Mouse (Mus musculus) MEL (cell line): ENCODE measurements around the gene Krtap1-5. TPM values are rescaled to one million over a fixed set of nuclear protein-coding genes. Genes with fewer than 3 reads are reported as not detected.

Experiments used
- DNase-seq: peaks from one replicate; pipeline ENCODE4 v3.0.0; 2011; ENCODE audit warnings: low read depth, low spot score
- H3K27ac ChIP-seq: 2 replicates; pipeline ENCODE4 v1.5.1; 2012; ENCODE audit warnings: low read depth, mild to moderate bottlenecking, control low read depth, low read length, moderate library complexity; ENCODE audit not compliant: control insufficient read depth
- H3K27me3 ChIP-seq, 2 experiments: fragments of 150-350 bp in 1 of 2; sonication (generic) in 1 of 2; 2 replicates each; pipeline ENCODE4 v1.6.1; 2012; ENCODE audit warnings: low read length in 2 of 2, mild to moderate bottlenecking in 2 of 2, improper control_type of control experiment in 1 of 2, moderate library complexity in 1 of 2; ENCODE audit not compliant: insufficient read depth in 2 of 2, control insufficient read depth in 1 of 2
- H3K36me3 ChIP-seq, 2 experiments: 2 replicates each; pipeline ENCODE4 v1.6.1; 2012 to 2014; ENCODE audit warnings: low read length in 2 of 2, improper control_type of control experiment in 1 of 2, inconsistent platforms in 1 of 2, mild to moderate bottlenecking in 1 of 2; ENCODE audit not compliant: insufficient read depth in 2 of 2, control insufficient read depth in 1 of 2
- H3K4me1 ChIP-seq, 2 experiments: fragments of 150-350 bp in 1 of 2; sonication (generic) in 1 of 2; 2 replicates each; pipeline ENCODE4 v1.6.1; 2012; ENCODE audit warnings: low read length in 2 of 2, improper control_type of control experiment in 1 of 2, mild to moderate bottlenecking in 1 of 2; ENCODE audit not compliant: insufficient read depth in 2 of 2, control insufficient read depth in 1 of 2
- H3K4me3 ChIP-seq, 2 experiments: fragments of 150-350 bp in 1 of 2; sonication (generic) in 1 of 2; 2 replicates each; pipeline ENCODE4 v1.5.1; 2012; ENCODE audit warnings: low read depth in 2 of 2, low read length in 2 of 2, mild to moderate bottlenecking in 2 of 2, moderate library complexity in 2 of 2, control low read depth in 1 of 2, improper control_type of control experiment in 1 of 2; ENCODE audit not compliant: control insufficient read depth in 1 of 2, insufficient read depth in 1 of 2
- H3K79me2 ChIP-seq: 2 replicates; pipeline ENCODE4 v1.6.1; 2012; ENCODE audit warnings: mild to moderate bottlenecking, low read length, moderate library complexity; ENCODE audit not compliant: control insufficient read depth, poor library complexity, insufficient read depth
- H3K9ac ChIP-seq: 2 replicates; pipeline ENCODE4 v1.6.1; 2012; ENCODE audit warnings: low read depth, mild to moderate bottlenecking, control low read depth, low read length, moderate library complexity; ENCODE audit not compliant: control insufficient read depth, poor library complexity, severe bottlenecking
- H3K9me3 ChIP-seq: fragments of 150-350 bp; sonication (generic); replicated peaks from 2 replicates; pipeline ENCODE4 v1.6.1; 2012; ENCODE audit warnings: mild to moderate bottlenecking, low read length, improper control_type of control experiment, moderate library complexity; ENCODE audit not compliant: insufficient read depth
- BHLHE40 ChIP-seq: IDR thresholded peaks from 2 replicates; pipeline ENCODE4 v1.6.1; 2012; ENCODE audit warnings: low read depth, mild to moderate bottlenecking, inconsistent platforms, low read length, improper control_type of control experiment, borderline replicate concordance
- ETS1 ChIP-seq: IDR thresholded peaks from 2 replicates; pipeline ENCODE4 v1.6.1; 2012; ENCODE audit warnings: low read depth, mild to moderate bottlenecking, inconsistent platforms, low read length, improper control_type of control experiment, moderate library complexity
- GATA1 ChIP-seq: IDR thresholded peaks from 2 replicates; pipeline ENCODE4 v1.6.1; 2011; ENCODE audit warnings: low read depth, low read length, improper control_type of control experiment
- KAT2A ChIP-seq: conservative IDR thresholded peaks from 2 replicates; pipeline ENCODE4 v1.6.1; 2012; ENCODE audit warnings: low read depth, low read length, improper control_type of control experiment, inconsistent platforms
- MAFK ChIP-seq: IDR thresholded peaks from 2 replicates; pipeline ENCODE4 v1.6.1; 2011; ENCODE audit warnings: low read depth, mild to moderate bottlenecking, low read length, improper control_type of control experiment, borderline replicate concordance
- MYB ChIP-seq: IDR thresholded peaks from 2 replicates; pipeline ENCODE4 v1.6.1; 2011; ENCODE audit warnings: mild to moderate bottlenecking, low read depth, low read length, improper control_type of control experiment
- MYC ChIP-seq: IDR thresholded peaks from 2 replicates; pipeline ENCODE4 v1.6.1; 2011; ENCODE audit warnings: low read depth, mild to moderate bottlenecking, low read length, improper control_type of control experiment, moderate library complexity
- NELFE ChIP-seq: IDR thresholded peaks from 2 replicates; pipeline ENCODE4 v1.6.1; 2011; ENCODE audit warnings: low read depth, low read length, improper control_type of control experiment
- POLR2A ChIP-seq, 2 experiments: IDR thresholded peaks; 2 replicates each; pipeline ENCODE4 v1.6.1; 2011 to 2012; ENCODE audit warnings: low read length in 2 of 2, mild to moderate bottlenecking in 2 of 2, control low read depth in 1 of 2, improper control_type of control experiment in 1 of 2, low read depth in 1 of 2, moderate library complexity in 1 of 2; ENCODE audit not compliant: control insufficient read depth in 1 of 2, insufficient read depth in 1 of 2, poor library complexity in 1 of 2
- RAD21 ChIP-seq: IDR thresholded peaks from 2 replicates; pipeline ENCODE4 v1.6.1; 2011; ENCODE audit warnings: mild to moderate bottlenecking, low read depth, low read length, improper control_type of control experiment
- RCOR1 ChIP-seq: IDR thresholded peaks from 2 replicates; pipeline ENCODE4 v1.6.1; 2012; ENCODE audit warnings: low read depth, mild to moderate bottlenecking, inconsistent platforms, low read length, improper control_type of control experiment
- SIN3A ChIP-seq: IDR thresholded peaks from 2 replicates; pipeline ENCODE4 v1.6.1; 2012; ENCODE audit warnings: low read length, improper control_type of control experiment, inconsistent platforms
- SMC3 ChIP-seq: IDR thresholded peaks from 2 replicates; pipeline ENCODE4 v1.6.1; 2011; ENCODE audit warnings: low read depth, low read length, improper control_type of control experiment
- TCF12 ChIP-seq: IDR thresholded peaks from 2 replicates; pipeline ENCODE4 v1.6.1; 2014; ENCODE audit warnings: low read depth, mild to moderate bottlenecking, inconsistent platforms, low read length, improper control_type of control experiment, moderate library complexity
- USF1 ChIP-seq: IDR thresholded peaks from 2 replicates; pipeline ENCODE4 v1.6.1; 2014; ENCODE audit warnings: low read depth, mild to moderate bottlenecking, inconsistent platforms, low read length, improper control_type of control experiment, moderate library complexity
- USF2 ChIP-seq, 2 experiments: IDR thresholded peaks; 2 replicates each; pipeline ENCODE4 v1.6.1; 2011 to 2012; ENCODE audit warnings: improper control_type of control experiment in 2 of 2, low read length in 2 of 2, borderline replicate concordance in 1 of 2, inconsistent platforms in 1 of 2, low read depth in 1 of 2, mild to moderate bottlenecking in 1 of 2; ENCODE audit not compliant: insufficient read depth in 1 of 2
- ZMIZ1 ChIP-seq: IDR thresholded peaks from 2 replicates; pipeline ENCODE4 v1.6.1; 2012; ENCODE audit warnings: low read depth, mild to moderate bottlenecking, inconsistent platforms, low read length, improper control_type of control experiment, moderate library complexity
- ZNF384 ChIP-seq: IDR thresholded peaks from 2 replicates; pipeline ENCODE4 v1.6.1; 2012; ENCODE audit warnings: low read depth, mild to moderate bottlenecking, inconsistent platforms, low read length, improper control_type of control experiment
- polyA plus RNA-seq, 2 experiments: library from polyadenylated mRNA; stranded (reverse) in 1 of 2; unstranded in 1 of 2; fragments of >175 nt in 1 of 2; fragments of >200 nt in 1 of 2; gene quantifications; 2 replicates each; pipeline versions ENCODE4 v1.2.1 to v1.2.4; 2012; ENCODE audit warnings: low replicate concordance in 2 of 2, low read depth in 1 of 2; ENCODE audit not compliant: insufficient read length in 2 of 2, insufficient read depth in 1 of 2, missing spikeins in 1 of 2
- total RNA-seq: library from RNA; depleted of rRNA; stranded (reverse); fragments of 300-350 nt; gene quantifications from 2 replicates; pipeline ENCODE4 v1.2.3, GENCODE M21; 2012

Krtap1-5 gene
- total and polyA plus RNA-seq, 3 experiments: not detected

DNA sequence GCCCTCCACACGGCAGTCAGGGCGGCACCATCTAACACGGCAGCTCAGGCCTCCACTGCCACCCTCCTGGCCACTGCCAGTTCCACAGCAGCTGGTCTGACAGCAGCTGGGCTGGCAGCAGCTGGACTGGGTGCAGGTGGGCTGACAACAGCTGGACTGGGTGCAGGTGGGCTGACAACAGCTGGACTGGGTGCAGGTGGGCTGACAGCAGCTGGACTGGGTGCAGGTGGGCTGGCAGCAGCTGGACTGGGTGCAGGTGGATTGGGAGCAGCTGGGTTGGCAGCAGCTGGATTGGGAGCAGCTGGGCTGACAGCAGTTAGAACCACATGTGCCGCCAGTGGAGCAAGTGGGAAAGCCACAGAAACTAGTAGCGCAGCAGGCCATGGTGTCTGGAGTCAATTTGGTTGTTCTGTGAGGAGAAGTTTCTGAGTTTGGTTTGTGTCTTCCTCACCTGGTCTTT, 2.5 kb upstream of the Krtap1-5 start, which contains the start of gene Krtap1-4:
Gene Krtap1-4 (minus strand): TSS at position 410 of the 460 bp plus-strand sequence.
- Histone ChIP-seq H3K79me2 (no peaks in the 10 kb centered on the region), H3K27ac (no peak within 1 kb of the TSS)
- TF ChIP-seq TCF12 (no peak), SMC3 (no peak), RAD21 (no peak), MAFK (no peak), BHLHE40 (no peak), ZNF384 (no peak), USF2 (IDR thresholded peaks at IDR 0.05; ENCODE audit: borderline replicate concordance in 1 of 2, insufficient read depth in 1 of 2, low read depth in 1 of 2, low read length in 2 of 2) (no peak), RCOR1 (no peak), MYC (no peak), GATA1 (no peak), ETS1 (no peak)
- TF ChIP-seq, all 39 proteins: peak for 0
- H3K27me3 ChIP-seq: no peaks in the 10 kb centered on the region
- no peaks in the 10 kb centered on the region for H3K4me1 ChIP-seq
- no peaks in the 10 kb centered on the region for H3K9me3 ChIP-seq
- no peaks in the 10 kb centered on the region for H3K36me3 ChIP-seq
- H3K4me3 ChIP-seq: no peak within 1 kb of the TSS
- no peak within 1 kb of the TSS for H3K9ac ChIP-seq
- DNase-seq: no peak

DNA sequence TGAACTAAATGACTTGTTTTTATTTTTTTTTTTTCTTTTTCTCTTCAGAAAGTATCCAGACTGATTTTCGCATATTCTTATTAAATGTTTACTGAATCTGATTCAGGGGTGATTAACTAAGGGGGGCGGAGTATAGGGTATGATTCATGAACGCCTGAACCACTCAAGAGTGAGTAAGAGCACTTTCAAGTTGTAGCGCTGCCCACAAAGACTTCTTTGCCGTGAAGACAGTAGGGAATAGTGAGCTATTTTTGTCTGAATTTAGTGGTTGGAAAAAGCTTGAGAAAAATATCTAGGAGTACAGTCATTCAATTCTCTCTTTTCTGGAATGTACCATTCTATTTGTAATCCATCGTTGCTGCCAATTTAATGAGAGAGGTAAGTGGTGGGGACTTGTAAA, 748 bp upstream of the Krtap1-5 start:
- H3K4me1 ChIP-seq: no peaks in the 10 kb centered on the region

DNA sequence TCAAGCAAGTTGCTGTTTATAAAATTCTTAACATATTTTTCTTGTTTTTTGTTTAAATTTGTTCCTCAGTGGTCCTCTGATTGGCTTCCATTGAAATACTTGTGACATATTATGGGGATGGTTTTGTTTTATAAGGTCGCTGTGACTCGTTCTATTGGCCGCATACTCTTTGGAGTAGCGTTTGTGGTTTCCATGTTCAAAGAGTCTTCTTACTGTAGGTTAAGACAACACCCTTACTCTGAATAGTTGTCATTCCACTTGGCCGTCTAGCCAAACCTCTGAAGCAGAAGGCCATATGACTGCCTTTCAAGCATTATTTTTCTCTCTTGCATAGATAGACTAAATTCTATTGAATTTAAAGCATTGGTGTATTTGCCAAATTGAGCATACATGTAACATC, 235 bp upstream of the Krtap1-5 start:
- Histone ChIP-seq H3K4me1 (no peaks in the 10 kb centered on the region), H3K27ac (no peak overlapping the region), H3K4me3 (no peak overlapping the region), H3K27me3 (no peaks in the 10 kb centered on the region)
- TF ChIP-seq ETS1 (no peak), ZMIZ1 (no peak), MYB (no peak), SIN3A (no peak), BHLHE40 (no peak), USF1 (no peak), POLR2A (IDR thresholded peaks at IDR 0.05; ENCODE audit: control insufficient read depth in 1 of 2, insufficient read depth in 1 of 2, low read depth in 1 of 2, low read length in 2 of 2, poor library complexity in 1 of 2) (no peak), RCOR1 (no peak), MYC (no peak)
- TF ChIP-seq, all 39 proteins: peak for 0
- Histone ChIP-seq H3K9ac (no peak overlapping the region), H3K79me2 (no peaks in the 10 kb centered on the region), H3K9me3 (no peaks in the 10 kb centered on the region), H3K36me3 (no peaks in the 10 kb centered on the region)
- DNase-seq: no peak

More for the DNA sequence above, 748 bp upstream of the Krtap1-5 start:
- Histone ChIP-seq H3K79me2 (no peaks in the 10 kb centered on the region), H3K27me3 (no peaks in the 10 kb centered on the region), H3K9me3 (no peaks in the 10 kb centered on the region), H3K4me3 (no peak overlapping the region), H3K27ac (no peak overlapping the region), H3K9ac (no peak overlapping the region), H3K36me3 (no peaks in the 10 kb centered on the region)
- TF ChIP-seq KAT2A: no peak
- no peak for TF ChIP-seq SIN3A
- TF ChIP-seq POLR2A (IDR thresholded peaks at IDR 0.05; ENCODE audit: control insufficient read depth in 1 of 2, insufficient read depth in 1 of 2, low read depth in 1 of 2, low read length in 2 of 2, poor library complexity in 1 of 2): no peak
- no peak for TF ChIP-seq MAFK
- TF ChIP-seq TCF12: no peak
- TF ChIP-seq RAD21: no peak
- TF ChIP-seq NELFE: no peak
- TF ChIP-seq BHLHE40: no peak
- no peak for TF ChIP-seq ETS1
- no peak for DNase-seq
